Mouse (Mus musculus) embryonic fibroblast, embryonic 13.5 days (primary cell): ENCODE measurements around the gene Dydc1. TPM values are rescaled to one million over a fixed set of nuclear protein-coding genes. Genes with fewer than 3 reads are reported as not detected.
"Not testable (repeated sequence)": the region's sequence is repeated elsewhere in the genome, so short reads cannot be mapped to it uniquely, and the experiment has no call there.

Experiments used
- H3K27ac ChIP-seq: 2 replicates; pipeline ENCODE4 v1.5.1; 2012; ENCODE audit warnings: low read length, control low read depth, inconsistent platforms; ENCODE audit not compliant: insufficient read depth
- H3K4me1 ChIP-seq: 2 replicates; pipeline ENCODE4 v1.6.1; 2011; ENCODE audit warnings: low read length; ENCODE audit not compliant: control insufficient read depth, insufficient read depth
- H3K4me3 ChIP-seq: 2 replicates; pipeline ENCODE4 v1.5.1; 2011; ENCODE audit warnings: mild to moderate bottlenecking, control low read depth, low read length; ENCODE audit not compliant: insufficient read depth
- CTCF ChIP-seq: IDR thresholded peaks from 2 replicates; pipeline ENCODE4 v1.5.1; 2011; ENCODE audit warnings: mild to moderate bottlenecking, control low read depth, low read length, moderate library complexity, borderline replicate concordance; ENCODE audit not compliant: insufficient read depth
- POLR2A ChIP-seq: IDR thresholded peaks from 2 replicates; pipeline ENCODE4 v1.6.1; 2011; ENCODE audit warnings: low read depth, mild to moderate bottlenecking, control low read depth, low read length, moderate library complexity
- polyA plus RNA-seq: library from polyadenylated mRNA; stranded (reverse); fragments of >200 nt; gene quantifications from 2 replicates; pipeline ENCODE4 v1.2.4, GENCODE M21; 2011; ENCODE audit warnings: low read depth; ENCODE audit not compliant: missing spikeins, insufficient read length

The Dydc1 gene
- polyA plus RNA-seq = not detected in 2 replicates

- no peak for TF ChIP-seq CTCF
- no peak for TF ChIP-seq POLR2A
- Histone ChIP-seq H3K27ac (no peak within 1 kb of the TSS), H3K4me3 (peak within 1 kb of the TSS; percentile 46), H3K4me1 (no peaks in the 10 kb centered on the region)
Observed at GRCm38 (mm10) chr14:41072229-41072943, at the start of gene Dydc1. Gene Dydc1, plus strand, starts transcription at chr14:41072911.

- no peak overlapping the region for H3K4me3 ChIP-seq
- H3K4me1 ChIP-seq = no peaks in the 10 kb centered on the region
- H3K27ac ChIP-seq = no peak overlapping the region
- TF ChIP-seq CTCF = no peak
- no peak for TF ChIP-seq POLR2A
Observed at GRCm38 (mm10) chr14:41025087-41025486, 47.6 kb upstream of the Dydc1 start.

- Histone ChIP-seq H3K27ac (no peak overlapping the region), H3K4me3 (no peak overlapping the region), H3K4me1 (no peaks in the 10 kb centered on the region)
- TF ChIP-seq POLR2A (no peak), CTCF (no peak)
Observed at GRCm38 (mm10) chr14:41025594-41026284, 47.0 kb upstream of the Dydc1 start.

- no peak overlapping the region for H3K27ac ChIP-seq
- no peak overlapping the region for H3K4me3 ChIP-seq
- no peaks in the 10 kb centered on the region for H3K4me1 ChIP-seq
- TF ChIP-seq CTCF (no peak), POLR2A (no peak)
Observed at GRCm38 (mm10) chr14:41029303-41029702, 43.4 kb upstream of the Dydc1 start.

GRCm38 (mm10) chr14:41030989-41031513 is 41.7 kb upstream of the Dydc1 start:
- no peak for TF ChIP-seq POLR2A
- TF ChIP-seq CTCF = no peak
- H3K27ac ChIP-seq = no peak overlapping the region; the same call in 1 of the 2 replicates
- H3K4me3 ChIP-seq = no peak overlapping the region
- H3K4me1 ChIP-seq = no peaks in the 10 kb centered on the region

GRCm38 (mm10) chr14:41033135-41034110 is 39.3 kb upstream of the Dydc1 start:
- Histone ChIP-seq H3K4me1 (no peaks in the 10 kb centered on the region), H3K27ac (no peak overlapping the region), H3K4me3 (no peak overlapping the region)
- TF ChIP-seq POLR2A (no peak), CTCF (no peak)

GRCm38 (mm10) chr14:41035146-41035798 is 37.4 kb upstream of the Dydc1 start:
- H3K4me3 ChIP-seq = no peak overlapping the region
- TF ChIP-seq CTCF = peak; percentile 77
- TF ChIP-seq POLR2A = no peak

GRCm38 (mm10) chr14:41047402-41047801 is 25.3 kb upstream of the Dydc1 start:
- Histone ChIP-seq H3K27ac (no peak overlapping the region), H3K4me1 (no peaks in the 10 kb centered on the region), H3K4me3 (no peak overlapping the region)
- TF ChIP-seq CTCF (no peak), POLR2A (no peak)

More at GRCm38 (mm10) chr14:41035146-41035798, 37.4 kb upstream of the Dydc1 start:
- H3K27ac ChIP-seq = no peak overlapping the region
- 0 out of 2 replicates have a peak, but pooled peaks cover 1% of the 10 kb centered on the region for H3K4me1 ChIP-seq

GRCm38 (mm10) chr14:41050471-41050870 is 22.2 kb upstream of the Dydc1 start:
- no peak for TF ChIP-seq POLR2A
- TF ChIP-seq CTCF = no peak
- Histone ChIP-seq H3K4me1 (no peaks in the 10 kb centered on the region), H3K27ac (no peak overlapping the region), H3K4me3 (no peak overlapping the region)

GRCm38 (mm10) chr14:41052481-41052880 is 20.2 kb upstream of the Dydc1 start:
- H3K27ac ChIP-seq = no peak overlapping the region
- H3K4me1 ChIP-seq = no peaks in the 10 kb centered on the region
- H3K4me3 ChIP-seq = no peak overlapping the region
- no peak for TF ChIP-seq POLR2A
- no peak for TF ChIP-seq CTCF

GRCm38 (mm10) chr14:41053190-41053589 is 19.5 kb upstream of the Dydc1 start:
- not testable (repeated sequence) for H3K27ac ChIP-seq, H3K4me3 ChIP-seq, H3K4me1 ChIP-seq
